Mouse (Mus musculus) cerebellum, postnatal 36 days (tissue): Measurements from ENCODE around the gene Ttc23.
A peak's percentile ranks its signal among the peaks of the same experiment; 100 is the strongest.

Experiments used
- DNase-seq, 2 experiments: peaks; one replicate each; pipeline ENCODE4 v3.0.0; 2021 to 2022; ENCODE audit warnings: mixed read lengths in 2 of 2

Ttc23 gene

GRCm38 (mm10) chr7:67646131-67646530 is 1.1 kb upstream of the Ttc23 start:
- no peak for DNase-seq

- DNase-seq: no peak
Measured at GRCm38 (mm10) chr7:67648376-67648775, 1.2 kb downstream of the Ttc23 start.

- DNase-seq: no peak
Measured at GRCm38 (mm10) chr7:67652211-67652610, 5.0 kb downstream of the Ttc23 start.

- no peak for DNase-seq
Measured at GRCm38 (mm10) chr7:67654668-67655067, 7.5 kb downstream of the Ttc23 start.

GRCm38 (mm10) chr7:67655186-67655585 is 8.0 kb downstream of the Ttc23 start:
- no peak for DNase-seq

GRCm38 (mm10) chr7:67658110-67658509 is 10.9 kb downstream of the Ttc23 start:
- no peak for DNase-seq

GRCm38 (mm10) chr7:67662424-67662823 is 15.2 kb downstream of the Ttc23 start:
- no peak for DNase-seq

- DNase-seq: no peak
Measured at GRCm38 (mm10) chr7:67663981-67664694, 16.9 kb downstream of the Ttc23 start.

GRCm38 (mm10) chr7:67670965-67671364 is 23.8 kb downstream of the Ttc23 start:
- no peak for DNase-seq

- DNase-seq: peak; percentile 86 to 90
Measured at GRCm38 (mm10) chr7:67672650-67673049, 25.4 kb downstream of the Ttc23 start.

GRCm38 (mm10) chr7:67673656-67674055 is 26.4 kb downstream of the Ttc23 start:
- DNase-seq: no peak

- no peak for DNase-seq
Measured at GRCm38 (mm10) chr7:67678878-67679499, 31.8 kb downstream of the Ttc23 start.

GRCm38 (mm10) chr7:67681078-67681477 is 33.9 kb downstream of the Ttc23 start:
- no peak for DNase-seq

- DNase-seq: no peak
Measured at GRCm38 (mm10) chr7:67683006-67683405, 35.8 kb downstream of the Ttc23 start.

- DNase-seq: no peak
Measured at GRCm38 (mm10) chr7:67686545-67686944, 39.3 kb downstream of the Ttc23 start.

- DNase-seq: no peak
Measured at GRCm38 (mm10) chr7:67688281-67688680, 41.1 kb downstream of the Ttc23 start.

GRCm38 (mm10) chr7:67689793-67690192 is 42.6 kb downstream of the Ttc23 start:
- DNase-seq: no peak

GRCm38 (mm10) chr7:67691036-67691435 is 43.8 kb downstream of the Ttc23 start:
- DNase-seq: no peak

GRCm38 (mm10) chr7:67692141-67692540 is 44.9 kb downstream of the Ttc23 start:
- no peak for DNase-seq

GRCm38 (mm10) chr7:67692791-67693538 is 45.8 kb downstream of the Ttc23 start:
- DNase-seq: no peak

- DNase-seq: no peak
Measured at GRCm38 (mm10) chr7:67695906-67696305, 48.7 kb downstream of the Ttc23 start.

- no peak for DNase-seq
Measured at GRCm38 (mm10) chr7:67697892-67698630, 50.9 kb downstream of the Ttc23 start.

- DNase-seq: no peak
Measured at GRCm38 (mm10) chr7:67699301-67699700, 52.1 kb downstream of the Ttc23 start.
